Mouse (Mus musculus) left cerebral cortex, adult 18-20 months (tissue): ENCODE data around the gene Tnk2. TPM values are rescaled to one million over a fixed set of nuclear protein-coding genes. Genes with fewer than 3 reads are reported as not detected.
"Not testable (repeated sequence)": the region's sequence is repeated elsewhere in the genome, so short reads cannot be mapped to it uniquely, and the experiment has no call there.

Experiments
- DNase-seq, 2 experiments: peaks; one replicate each; pipeline ENCODE4 v3.0.0; 2021 to 2022; ENCODE audit warnings: low spot score in 2 of 2, mixed read lengths in 1 of 2
- total RNA-seq, 2 experiments: library from RNA; stranded (reverse); gene quantifications; 2 replicates each; pipeline ENCODE4 v1.2.3; 2021

Tnk2 gene
- total RNA-seq, 2 experiments from 2014 or later: 245 to 253 TPM

DNA sequence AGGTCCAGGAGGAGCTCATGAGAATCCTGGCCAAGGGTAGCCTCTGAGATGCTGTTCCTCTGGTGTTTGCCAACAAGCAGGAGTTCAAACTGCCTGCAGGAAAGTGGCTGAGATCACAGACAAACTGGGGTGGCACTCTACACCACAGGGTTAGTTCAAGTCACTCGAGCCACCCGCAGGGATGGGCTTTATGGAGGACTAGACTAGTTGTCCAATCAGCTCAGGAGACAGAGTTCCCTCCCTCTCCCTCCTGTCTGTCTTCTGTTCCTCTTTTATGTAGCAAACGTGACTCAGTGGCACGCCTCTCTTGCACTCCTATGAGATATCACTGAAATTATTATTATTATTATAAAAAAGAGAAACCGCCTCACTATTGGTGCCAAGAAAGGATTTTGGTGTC, 9.5 kb upstream of the Tnk2 start:
- no peak for DNase-seq

DNA sequence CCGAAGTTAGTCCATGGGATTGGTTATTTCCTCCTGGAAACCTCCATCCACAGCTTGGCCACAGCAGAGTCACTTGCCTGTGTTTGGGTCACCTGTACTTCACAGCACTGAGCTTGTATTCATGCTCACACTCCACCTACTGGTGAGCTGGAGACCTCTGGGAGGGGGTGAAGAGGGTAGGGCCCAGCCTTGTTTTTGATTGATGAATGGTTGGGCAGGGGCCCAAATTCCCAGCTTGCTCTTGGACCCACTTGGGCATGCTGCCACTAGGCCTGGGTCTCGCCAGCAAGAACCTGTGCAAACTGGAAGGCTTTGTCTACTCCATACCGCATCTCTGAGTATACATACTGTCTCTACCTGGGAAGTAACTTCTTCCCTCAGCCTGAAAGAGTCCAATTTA, 8.4 kb upstream of the Tnk2 start:
- no peak for DNase-seq

DNA sequence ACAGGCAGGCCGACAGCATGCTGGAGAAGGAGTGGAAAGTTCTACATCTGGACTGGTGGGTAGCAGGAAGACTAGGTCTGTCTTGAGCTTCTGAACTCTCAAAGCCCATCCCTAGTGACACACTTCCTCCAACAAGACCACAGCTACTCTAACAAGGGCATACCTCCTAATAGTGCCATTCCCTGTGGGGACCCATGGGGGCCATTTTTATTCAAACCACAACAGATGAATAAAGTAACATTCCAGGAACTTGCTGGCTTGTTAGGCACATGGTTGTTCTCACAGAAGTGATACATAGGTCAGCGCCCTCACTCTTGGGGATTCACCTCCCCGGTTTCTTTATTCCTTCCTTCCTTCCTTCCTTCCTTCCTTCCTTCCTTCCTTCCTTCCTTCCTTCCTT, 7.3 kb upstream of the Tnk2 start:
- DNase-seq: no peak

DNA sequence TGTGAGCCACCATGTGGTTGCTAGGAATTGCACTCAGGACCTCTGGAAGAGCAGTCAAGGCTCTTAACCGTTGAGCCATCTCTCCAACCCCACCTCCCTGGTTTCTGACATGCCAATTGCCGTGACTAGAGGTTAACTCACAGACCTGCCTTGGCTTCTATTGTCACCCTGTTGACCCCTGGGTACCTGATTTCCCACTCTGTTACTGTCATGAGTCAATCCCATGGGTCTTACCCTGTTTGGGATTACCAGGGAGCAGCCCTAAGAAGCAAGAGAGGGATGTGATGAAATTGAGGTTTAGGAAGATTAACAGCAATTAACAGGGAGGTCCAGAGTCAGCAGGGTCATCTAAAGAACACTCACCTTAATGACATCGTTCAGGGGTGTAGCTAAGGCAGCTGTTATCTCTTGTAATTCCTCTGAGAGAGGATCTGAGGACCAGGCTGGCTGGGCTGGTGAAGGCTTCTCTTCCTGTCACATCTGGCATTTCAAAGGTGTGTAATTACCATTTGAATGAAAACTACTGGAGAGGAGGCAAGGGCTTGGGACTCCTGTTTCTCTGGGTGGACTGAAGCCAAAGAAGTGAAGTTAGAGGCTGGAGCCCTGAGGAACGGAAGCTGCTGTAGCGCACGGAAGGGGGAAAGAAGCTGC, 6.7 kb upstream of the Tnk2 start:
- no peak for DNase-seq

DNA sequence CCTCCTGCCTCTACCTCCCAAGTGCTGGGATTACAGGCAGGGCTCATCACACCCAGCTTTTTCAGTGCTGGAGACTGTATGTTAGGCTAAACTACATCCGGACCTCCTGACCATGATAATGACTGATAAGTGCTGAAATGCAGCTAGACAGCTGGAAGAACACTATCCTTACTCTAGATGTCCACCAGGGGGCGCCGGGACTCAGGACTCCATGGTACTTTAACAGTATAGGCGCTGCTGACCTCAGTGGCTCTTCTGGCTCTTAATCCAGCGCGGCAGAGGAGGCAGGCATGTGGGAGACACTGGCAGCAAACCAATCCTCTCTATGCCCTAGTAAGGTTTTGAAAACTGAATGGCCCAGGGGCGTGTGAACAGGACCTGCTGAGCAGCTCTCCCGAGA, 5.2 kb upstream of the Tnk2 start:
- DNase-seq: peak; percentile 81 to 90

DNA sequence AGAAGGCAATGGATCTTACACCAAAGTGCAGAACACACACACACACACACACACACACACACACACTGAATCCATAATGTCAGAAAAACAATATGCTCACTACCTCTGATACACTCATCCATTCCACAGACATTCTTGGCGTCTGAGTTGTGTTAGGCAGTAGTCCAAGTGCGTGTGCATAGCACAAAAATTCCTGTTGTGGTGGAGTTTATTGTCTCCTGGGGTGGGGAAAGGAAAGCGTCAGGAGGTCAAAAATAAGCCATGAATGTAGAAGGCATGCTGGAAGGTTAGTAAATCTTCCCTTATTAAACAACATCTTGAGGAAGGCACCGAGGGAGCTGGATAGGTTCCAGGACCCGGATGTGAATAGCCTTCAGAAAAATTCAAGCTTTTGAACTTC, 3.6 kb upstream of the Tnk2 start:
- DNase-seq: no peak

DNA sequence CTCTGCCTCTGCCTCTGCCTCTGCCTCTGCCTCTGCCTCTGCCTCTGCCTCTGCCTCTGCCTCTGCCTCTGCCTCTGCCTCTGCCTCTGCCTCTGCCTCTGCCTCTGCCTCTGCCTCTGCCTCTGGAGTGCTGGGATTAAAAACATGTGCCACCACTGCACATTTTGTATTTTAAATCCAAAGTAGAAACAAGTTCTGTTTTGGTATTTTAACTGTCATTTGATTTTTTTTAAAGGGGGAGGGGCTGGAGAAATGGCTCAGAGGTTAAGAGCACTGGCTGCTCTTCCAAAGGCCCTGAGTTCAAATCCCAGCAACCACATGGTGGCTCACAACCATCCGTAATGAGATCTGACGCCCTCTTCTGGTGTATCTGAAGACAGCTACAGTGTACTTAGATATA, 3.0 kb upstream of the Tnk2 start:
- not testable (repeated sequence) for DNase-seq

DNA sequence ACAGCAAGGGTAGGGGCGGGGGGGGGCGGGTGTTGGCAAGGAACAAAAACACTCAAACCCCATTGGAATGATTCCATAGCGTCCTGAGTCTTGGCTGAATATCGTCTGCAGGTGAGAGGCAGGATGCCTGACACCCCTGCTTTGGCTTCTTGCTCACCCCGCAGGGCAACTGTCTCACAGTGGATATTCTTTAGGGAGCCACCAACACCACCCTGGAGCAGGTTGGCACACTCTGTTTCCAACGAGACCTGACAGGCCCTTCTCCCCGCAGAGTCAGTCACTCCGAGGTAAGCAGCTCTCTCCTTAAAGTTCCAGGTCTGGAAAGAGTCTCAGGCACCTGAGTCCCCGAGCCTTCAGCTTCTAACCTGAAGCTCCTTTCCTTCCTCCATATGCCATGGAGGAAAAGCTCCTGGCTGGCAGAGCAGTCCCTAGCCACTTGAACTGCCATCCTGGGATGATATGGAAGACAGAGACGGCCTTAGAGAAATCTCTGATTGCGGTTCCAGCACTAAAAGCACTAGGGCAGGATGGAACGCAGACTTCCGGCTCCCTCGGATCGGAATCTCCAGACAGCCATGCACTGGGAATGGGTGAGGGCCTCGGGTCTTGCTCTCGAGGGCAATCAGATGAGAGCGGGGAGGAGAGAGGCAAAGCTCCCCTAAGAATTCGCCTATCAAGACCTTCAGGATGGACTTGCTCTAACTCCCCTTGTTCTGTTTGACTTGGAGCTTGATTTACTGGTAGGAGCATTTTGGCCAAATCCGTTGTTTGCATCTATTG, 2.0 kb upstream of the Tnk2 start:
- no peak for DNase-seq

DNA sequence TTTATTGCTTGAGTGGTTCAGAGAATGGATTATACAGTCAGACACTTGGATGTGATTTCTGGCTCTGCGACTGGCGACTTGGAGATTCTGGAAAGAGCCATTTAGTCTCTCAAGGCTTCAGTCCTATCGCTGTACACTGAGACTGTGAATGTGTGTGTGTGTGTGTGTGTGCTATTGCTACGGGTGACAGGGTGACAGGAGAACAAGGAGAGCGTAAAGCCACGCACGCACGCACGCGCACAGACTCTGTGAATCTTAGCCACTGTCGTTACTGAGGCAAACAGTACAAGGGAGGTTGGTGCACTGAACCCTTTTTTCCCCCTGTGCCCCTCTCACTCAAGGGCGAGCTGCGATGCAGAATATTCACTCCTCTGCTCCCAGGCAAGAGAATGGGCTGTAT, 1.4 kb upstream of the Tnk2 start:
- peak in 1 of 2 experiments; percentile 11 for DNase-seq

DNA sequence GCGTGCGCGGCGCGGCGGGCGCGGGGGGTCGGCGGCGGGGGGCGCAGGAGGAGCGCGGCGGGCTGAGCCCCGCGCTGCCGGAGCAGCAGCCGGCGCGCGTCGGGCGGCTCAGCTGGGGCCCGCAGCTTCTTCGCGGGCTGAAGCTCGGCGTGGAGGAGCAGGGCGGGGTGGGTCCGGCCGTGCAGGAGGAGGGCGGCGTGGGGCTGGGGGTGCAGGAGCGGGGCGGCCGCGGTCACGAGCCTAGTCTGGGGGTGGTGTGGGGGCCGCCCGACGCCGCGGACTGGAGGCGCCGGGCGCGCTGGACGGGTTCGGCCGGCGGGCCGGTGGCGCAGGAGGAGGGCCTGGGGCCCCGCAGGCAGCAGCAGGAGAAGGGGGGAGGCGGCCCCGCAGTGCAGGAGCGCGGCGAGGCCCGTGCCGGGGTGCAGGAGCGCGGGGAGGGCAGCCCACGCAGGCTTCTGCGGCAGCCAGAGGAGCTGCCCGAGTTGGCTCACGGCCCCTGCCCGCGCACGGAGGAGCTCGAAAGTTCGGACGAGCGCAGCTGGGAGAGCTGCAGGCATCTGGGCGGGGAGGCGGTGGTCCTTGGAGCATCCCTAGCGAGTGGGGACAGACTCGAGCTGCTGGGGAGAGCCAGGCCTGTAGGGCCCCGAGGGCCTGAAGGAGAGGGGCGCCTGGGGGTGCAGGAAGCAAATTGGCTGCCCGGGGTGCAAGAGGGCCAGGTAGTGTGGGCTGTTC, 561 bp downstream of the Tnk2 start:
- DNase-seq: peak; percentile 70 to 78

DNA sequence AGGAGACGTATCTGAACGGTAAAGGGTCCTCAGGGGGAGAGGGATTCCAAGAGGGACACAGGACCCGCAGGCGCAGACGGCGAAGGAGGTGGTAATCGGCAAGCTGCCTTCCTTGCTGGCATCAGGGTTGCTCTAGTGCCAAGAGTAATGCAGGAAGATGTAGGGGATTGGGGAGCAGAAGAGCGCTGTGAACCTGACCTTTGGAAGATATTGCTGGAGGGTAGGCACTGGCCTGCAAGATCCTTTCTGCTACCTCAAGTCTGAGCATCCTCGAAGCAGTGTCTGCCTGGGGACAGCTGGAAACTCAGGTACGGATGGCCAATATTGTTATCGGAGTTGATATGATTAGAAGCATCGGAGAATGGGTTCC, 1.1 kb downstream of the Tnk2 start:
- DNase-seq: no peak

DNA sequence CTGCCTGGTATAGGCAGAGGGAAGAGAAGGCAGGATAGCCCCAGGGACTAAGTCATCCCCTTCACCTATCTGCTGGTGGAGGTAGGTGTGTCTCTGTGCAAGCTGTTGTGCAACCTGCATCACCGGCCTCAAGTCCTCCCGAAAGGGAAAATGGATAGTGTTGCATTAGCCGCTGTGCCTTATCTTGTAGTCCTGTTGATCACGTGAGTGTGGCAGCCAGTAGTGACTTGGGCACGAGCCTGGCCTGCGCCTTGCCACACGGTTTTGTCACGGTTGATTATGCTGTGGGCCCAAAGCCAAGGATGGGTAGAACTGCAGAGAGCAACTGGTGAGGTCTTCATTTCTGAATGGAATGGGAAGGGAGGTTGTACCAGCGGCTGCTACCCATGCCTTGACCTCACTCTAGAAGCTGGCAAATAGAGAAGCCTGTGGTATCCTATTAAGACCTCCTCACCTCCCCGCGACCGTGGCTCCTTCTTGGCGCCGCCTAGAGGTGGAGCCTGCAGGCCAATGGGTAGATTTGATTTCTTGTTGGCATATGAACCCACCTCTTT, 1.8 kb downstream of the Tnk2 start:
- DNase-seq: peak in 1 of 2 experiments; percentile 52

DNA sequence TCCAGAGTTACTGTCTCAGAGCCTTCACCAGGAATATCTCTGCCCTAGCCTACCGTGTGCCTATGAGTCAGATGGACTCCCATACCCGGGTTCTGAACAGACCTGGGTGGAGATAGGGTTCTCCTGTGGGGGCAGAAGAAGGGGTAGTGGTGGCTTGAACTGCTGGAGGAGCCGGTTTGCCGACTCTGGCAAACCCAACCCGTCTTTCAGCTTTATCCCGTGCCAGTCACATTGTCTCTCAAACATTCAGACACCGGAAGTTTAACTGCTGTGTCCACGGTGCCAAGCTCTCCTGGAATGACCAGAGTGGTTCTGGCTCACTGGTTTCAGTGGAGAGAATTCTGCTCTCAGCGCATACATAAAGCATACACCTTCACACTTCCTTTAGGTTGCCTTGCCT, 2.3 kb downstream of the Tnk2 start:
- DNase-seq: no peak

DNA sequence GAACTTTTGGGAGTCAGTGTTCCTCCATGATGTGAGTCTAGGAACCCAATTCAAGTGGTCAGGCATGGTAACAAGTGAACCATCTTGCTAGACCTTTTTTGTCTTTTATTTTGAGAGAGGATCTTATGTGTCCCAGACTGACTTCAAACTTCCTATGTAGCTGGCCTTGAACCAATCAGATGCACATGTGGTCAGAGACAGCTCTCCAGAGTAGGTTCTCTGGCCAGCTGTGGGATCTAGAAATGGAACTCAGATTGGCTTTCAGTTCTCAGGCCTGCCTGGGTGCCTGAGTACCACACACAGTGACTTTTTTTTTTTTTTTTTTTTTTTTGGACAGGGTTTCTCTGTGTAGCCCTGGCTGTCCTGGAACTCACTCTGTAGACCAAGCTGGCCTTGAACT, 4.0 kb downstream of the Tnk2 start:
- DNase-seq: no peak

DNA sequence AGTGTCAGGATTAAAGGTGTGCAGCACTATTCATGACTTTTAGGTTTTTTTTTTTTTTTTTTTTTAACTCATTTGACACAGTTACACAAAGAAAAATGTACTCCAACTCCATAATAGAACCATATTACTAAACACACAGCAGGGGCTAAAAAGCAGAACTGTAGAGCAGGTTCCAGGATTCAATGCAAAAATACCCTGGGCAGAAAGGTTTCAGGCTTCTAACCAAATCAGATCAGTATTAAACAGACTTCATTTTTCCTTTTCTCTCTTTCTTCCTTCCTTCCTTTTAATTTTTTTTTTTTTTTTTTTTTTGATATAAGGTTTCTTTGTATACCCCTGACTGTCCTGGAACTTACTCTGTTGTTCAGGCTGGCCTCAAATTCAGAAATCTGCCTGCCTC, 6.8 kb downstream of the Tnk2 start:
- DNase-seq: no peak

DNA sequence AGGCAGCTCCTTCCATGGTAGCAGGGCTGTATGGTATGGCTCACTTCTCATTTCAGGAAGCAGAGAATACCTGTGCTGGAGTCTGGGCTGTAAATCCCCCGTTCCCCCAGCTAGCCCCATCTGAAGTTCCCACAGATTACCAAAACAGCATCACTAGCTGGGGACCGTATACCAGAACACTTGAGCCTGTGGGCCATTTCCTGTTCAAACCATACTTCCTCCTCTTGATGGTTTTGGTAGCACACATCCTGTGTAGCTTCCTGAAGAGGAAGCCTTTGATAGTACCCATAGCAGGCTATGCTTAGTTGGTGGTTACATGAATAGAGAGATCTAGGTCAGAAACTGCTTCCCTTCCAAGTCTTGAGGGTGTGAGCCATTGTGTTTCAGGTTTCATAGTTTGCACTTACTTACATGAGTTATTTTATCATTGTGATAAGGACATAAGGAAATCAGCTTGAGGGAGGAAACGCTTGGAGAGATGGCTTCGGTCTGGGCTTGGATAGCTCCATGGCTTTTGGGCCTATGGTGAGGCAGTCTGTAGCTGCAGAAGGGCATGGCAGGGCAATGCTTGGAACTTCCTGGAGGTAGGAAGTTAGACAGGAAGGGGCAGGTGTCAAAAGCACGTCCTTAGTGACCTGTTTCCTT, 7.4 kb downstream of the Tnk2 start:
- no peak for DNase-seq

DNA sequence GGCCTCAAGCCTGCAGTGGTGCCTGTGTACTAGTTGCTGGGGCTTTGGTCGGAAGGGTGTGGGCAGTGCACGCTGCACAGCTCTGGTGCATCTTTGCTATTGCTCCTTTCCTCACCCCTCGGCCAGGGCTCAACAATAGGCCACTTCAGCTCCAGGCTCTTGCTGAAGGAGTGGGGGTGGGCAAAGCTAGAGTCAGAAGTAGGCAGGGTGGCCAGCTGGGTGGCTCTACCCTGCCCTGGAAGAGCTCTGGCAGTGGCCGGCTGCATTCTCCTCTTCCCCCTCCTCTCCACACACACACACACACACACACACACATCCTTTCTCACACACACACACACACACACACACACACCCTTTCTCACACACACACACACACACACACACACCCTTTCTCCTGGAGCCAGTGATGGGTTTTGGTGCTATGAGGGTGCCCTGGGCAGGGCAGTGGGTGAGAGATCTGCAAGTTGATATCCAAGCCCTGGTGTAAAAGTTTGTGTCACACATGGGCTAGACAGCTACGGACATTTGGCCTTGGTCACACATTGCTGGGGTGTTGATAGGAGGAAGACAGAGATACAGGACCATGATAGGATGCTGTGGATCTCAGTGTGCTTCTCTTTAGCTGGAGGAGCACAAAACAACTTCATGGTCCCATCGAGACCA, 10.5 kb downstream of the Tnk2 start:
- no peak for DNase-seq

DNA sequence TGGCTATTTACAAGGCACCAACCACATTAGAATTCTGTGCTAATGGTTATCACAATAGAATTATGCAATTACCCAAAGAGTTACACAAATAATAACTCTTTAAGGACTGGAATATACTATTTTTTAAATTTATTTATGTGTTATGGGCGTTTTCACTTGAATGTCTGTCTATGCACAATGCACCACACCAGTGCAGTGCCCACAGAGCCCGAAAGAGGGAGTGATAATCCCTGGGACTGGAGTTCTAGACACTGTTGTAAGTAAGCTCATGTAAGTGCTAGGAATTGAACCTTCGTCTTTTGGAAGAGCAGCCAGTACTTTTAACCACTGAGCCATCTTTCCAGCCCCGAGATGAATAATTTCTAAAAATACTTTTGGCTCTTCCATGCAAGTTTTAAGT, 11.9 kb downstream of the Tnk2 start:
- no peak for DNase-seq

DNA sequence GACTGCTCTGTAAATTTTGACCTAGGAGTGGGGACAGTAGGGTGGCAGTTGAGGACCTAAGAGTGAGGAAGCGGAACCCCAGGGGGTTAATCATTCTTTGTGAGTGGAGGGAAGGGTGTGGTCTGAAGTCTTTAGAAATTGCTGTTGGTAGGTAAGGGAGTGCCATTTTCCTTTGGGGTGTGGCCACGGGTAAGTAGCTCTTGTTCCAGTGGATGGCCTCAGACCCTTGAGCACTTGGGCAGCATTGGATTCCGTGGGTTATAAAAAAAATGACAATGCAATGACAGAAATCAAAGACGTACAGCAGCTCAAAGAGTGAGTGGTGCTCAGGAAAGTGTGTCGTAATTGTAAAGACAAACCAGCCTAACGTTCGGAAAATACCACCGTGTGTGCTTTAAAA, 12.6 kb downstream of the Tnk2 start:
- DNase-seq: no peak

DNA sequence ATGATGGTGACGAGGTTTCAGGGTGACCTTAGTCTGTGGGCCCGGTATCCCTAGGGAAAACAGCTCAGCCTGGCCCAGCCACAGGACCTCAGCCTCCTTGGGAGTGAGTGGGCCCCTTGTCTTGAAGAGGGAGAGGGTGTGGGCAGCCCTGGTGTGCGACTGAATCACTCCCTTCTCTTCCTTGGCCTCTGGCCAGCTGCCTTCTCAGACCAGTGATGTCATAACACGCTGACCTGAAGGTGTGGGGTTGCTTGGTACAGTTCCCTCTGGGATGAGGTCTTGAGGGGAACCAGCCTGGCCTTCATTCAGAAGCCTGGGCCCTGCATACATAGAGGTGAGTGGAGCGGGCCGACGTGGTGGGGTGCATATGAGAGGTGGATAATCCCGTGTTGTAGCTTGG, 13.1 kb downstream of the Tnk2 start:
- no peak for DNase-seq
